Mouse (Mus musculus) gastrocnemius, adult 2 months (tissue): ENCODE data around the gene Ngef. TPM values are rescaled to one million over a fixed set of nuclear protein-coding genes. Genes with fewer than 3 reads are reported as not detected.

Source experiments
- DNase-seq: peaks from one replicate; pipeline ENCODE4 v3.0.0; 2022
- H3K27ac ChIP-seq: fragments of 200-600 bp; 2 replicates; pipeline ENCODE4 v1.8.1; 2022; ENCODE audit warnings: mild to moderate bottlenecking
- H3K4me3 ChIP-seq: fragments of 200-600 bp; 2 replicates; pipeline ENCODE4 v1.8.1; 2022; ENCODE audit warnings: mild to moderate bottlenecking, moderate library complexity
- CTCF ChIP-seq: fragments of 200-600 bp; IDR thresholded peaks from 2 replicates; pipeline ENCODE4 v1.8.1; 2022; ENCODE audit warnings: antibody characterized with exemption, mild to moderate bottlenecking, moderate library complexity
- intact Hi-C: fragments of 180-260 bp; cut with DNase I; formaldehyde crosslinking; loops from one replicate; pipeline ENCODE4 v1.15.1; 2025
- total RNA-seq, 2 experiments: library from RNA; stranded (reverse); gene quantifications; 2 replicates each; pipeline ENCODE4 v1.2.3; 2021

The Ngef gene
- total RNA-seq, 2 experiments from 2014 or later = 0.08 to 0.17 TPM

DNA sequence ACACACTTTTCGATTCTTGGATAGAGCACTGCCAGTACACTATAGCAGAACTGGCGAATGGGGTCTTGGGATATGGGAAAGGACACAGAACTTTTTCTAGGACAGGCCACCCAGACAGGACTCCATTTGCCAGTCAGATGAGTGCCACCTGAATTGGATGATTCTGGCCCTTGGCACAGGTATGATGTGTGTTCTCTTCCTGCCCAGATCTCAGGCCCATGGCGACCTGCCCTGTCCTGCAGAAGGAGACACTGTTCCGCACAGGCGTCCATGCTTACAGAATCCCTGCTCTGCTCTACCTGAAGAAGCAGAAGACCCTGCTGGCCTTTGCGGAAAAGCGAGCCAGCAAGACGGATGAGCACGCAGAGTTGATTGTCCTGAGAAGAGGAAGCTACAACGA, 21.0 kb upstream of the Ngef start:
- intact Hi-C loops = no loop called here
- Histone ChIP-seq H3K4me3 (peak overlapping the region; percentile 39), H3K27ac (peak overlapping the region; percentile 86)
- DNase-seq = no peak
- TF ChIP-seq CTCF = no peak

DNA sequence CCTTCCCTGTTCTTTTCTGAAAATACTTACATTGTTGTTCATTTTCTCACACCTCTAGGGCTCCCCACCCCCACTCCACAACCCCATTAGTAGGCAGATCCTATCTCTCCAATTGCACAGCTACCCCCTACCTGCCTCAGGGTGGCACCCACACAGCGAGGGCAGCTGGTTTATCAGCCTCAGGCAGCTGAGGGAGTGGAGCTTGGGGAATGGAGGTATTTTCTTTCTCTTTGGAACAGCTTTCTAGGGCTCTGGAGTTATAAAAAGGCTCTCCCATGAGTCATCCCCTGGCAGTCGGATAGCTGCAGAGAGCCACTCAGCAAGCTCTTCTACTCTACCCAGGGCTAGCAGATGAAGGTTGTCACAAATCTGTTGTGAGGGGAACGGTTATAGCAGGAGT, 20.6 kb upstream of the Ngef start:
- peak overlapping the region; percentile 86 for H3K27ac ChIP-seq
- peak overlapping the region; percentile 39 for H3K4me3 ChIP-seq
- intact Hi-C loops = no loop called here
- peak; percentile 44 for TF ChIP-seq CTCF
- peak; percentile 75 for DNase-seq

DNA sequence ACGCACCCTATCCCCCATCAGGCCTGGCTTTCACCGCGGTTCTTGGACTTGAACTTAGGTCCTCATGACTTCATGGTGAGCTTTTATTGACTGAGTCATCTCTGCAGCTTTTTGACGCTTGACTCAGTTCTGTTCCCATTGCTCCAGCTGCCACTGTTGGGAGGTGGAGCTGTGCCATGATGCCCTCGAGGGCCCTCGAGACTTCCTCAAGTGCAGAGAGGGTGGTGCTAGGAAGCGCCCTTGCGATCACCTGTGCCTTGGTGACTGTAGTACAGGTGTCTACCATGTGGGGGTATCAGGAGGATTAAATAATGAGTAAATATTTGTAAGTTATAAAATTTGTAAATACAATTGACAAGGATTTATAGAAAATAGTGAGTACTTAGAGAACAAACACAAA, 16.3 kb upstream of the Ngef start:
- intact Hi-C loops = no loop called here
- H3K27ac ChIP-seq = no peak overlapping the region
- H3K4me3 ChIP-seq = no peak overlapping the region
- DNase-seq = no peak
- no peak for TF ChIP-seq CTCF

DNA sequence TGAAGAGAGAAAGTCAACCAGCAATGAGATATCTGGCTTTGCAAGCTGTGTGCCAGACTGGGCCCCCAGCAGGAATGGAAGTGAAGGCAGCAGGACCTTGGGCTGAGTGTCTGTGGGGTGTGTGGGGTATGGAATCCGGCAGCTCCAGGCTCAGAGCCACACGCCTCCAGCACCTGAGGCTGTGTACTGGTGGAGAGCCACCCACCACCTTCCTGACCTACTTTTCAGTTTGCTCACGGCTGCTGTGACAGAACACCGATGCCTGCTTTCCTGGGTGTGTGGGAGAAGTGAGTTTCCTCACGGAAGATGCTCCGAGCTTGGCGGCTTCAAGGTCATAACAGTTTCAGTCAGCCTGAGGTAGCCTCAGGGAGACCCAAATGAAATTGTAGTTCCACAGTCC, 15.5 kb upstream of the Ngef start:
- intact Hi-C loops = no loop called here
- H3K27ac ChIP-seq = no peak overlapping the region
- no peak overlapping the region for H3K4me3 ChIP-seq
- TF ChIP-seq CTCF = no peak
- no peak for DNase-seq

DNA sequence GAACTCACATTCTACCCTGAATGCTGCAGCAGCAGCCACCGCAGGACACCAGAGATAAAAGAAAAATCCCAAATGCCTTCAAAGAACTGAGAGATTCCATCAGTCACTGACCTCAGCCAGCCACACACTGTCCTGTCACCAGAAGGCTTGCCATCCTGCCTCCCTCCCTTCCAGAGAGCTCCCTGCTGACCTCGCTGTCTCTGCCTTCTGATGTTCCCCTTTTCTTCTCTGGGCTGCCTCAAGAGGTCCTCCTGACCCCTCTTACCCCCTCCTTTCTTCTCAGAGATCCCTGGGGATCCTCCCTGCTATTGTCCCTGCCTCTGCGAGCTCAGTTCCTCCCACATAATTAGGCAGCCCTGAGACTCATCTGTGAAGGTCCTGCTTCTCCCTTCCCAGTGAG, 7.2 kb upstream of the Ngef start:
- TF ChIP-seq CTCF = no peak
- no peak overlapping the region for H3K27ac ChIP-seq
- no peak overlapping the region for H3K4me3 ChIP-seq
- no peak for DNase-seq
- intact Hi-C loops = no loop called here

DNA sequence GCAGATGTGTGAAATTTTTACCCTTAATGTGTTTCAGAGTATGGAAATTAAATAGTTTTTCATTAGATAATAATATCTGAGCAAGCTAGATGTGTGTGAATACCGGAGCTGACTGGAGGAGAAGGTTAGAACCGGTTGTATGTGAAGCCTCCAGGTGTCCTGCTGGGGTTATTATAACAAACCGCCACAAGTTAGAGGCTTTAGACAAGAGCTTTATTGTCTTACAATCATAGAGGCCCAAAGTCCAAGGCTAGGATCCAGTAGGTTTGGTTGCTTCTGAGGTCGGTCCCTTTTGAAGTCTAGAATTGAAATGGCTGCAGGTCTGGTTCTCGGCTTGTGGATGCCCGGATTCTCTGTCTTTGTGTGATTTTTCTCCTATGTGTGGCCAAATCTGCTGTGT, 5.3 kb upstream of the Ngef start:
- intact Hi-C loops = no loop called here
- TF ChIP-seq CTCF = no peak
- no peak for DNase-seq

DNA sequence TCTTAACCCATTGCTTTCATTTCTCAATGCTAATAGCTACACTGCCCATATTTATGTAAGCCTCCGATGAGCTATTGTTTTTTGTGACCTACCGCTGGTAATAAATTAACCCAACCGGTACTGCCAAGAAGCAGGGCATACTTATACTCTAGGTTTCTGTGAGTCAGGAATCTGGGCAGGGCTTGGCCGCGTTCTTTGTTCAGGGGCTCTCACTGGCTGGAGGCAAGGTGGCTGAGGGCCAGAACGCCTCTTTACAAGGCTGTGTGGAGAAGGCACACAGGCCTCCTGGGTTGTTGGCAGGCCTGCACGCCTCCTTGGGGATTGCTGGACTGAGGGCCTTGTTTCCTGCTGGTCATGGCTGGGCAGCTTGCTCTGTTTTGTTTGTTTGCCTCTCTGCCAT, 1.1 kb upstream of the Ngef start:
- peak; percentile 45 for DNase-seq
- intact Hi-C loops = no loop called here
- Histone ChIP-seq H3K4me3 (no peak overlapping the region), H3K27ac (no peak overlapping the region)
- TF ChIP-seq CTCF = no peak

More for the DNA sequence above, 5.3 kb upstream of the Ngef start:
- Histone ChIP-seq H3K27ac (no peak overlapping the region), H3K4me3 (no peak overlapping the region)

DNA sequence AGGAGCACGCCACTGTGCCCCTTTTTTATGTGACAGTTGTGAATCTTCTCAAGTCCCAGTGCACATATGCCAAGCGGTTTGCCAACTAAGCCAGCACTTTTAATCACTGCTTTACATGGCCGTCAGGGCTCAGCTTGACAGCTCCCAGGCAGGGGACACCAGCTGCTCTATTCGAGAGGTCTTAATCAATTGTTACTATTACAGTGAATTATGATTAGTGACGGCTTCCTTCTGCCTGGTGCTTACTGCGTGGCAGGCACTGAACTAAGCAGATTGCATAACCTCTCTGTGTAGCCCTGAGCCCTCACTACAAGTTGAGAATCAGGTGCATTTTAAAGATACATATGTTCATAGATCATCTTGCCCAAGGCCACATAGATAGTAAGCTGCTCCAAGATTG, 683 bp upstream of the Ngef start:
- Histone ChIP-seq H3K27ac (no peak overlapping the region), H3K4me3 (no peak overlapping the region)
- no peak for DNase-seq
- TF ChIP-seq CTCF = no peak
- intact Hi-C loops = no loop called here

DNA sequence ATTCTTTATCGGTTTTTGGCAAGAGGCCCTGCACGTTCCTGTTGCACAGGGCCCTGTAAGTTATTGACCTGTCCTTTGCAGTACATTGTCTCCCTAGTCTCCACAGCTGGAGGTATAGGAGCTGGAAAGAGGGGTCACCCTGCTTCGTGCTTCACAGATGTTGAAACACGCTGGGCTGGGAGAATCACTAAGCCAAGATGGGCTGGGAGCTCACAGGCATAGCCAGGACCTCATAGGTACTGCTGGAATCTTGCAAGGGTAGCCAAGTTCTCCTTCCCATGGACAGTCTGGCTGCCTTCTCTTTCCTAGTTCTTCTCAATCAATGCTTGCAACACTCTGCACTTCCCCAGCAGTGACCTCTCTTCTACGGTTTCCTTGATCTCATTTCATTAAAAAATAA, 409 bp downstream of the Ngef start:
- no peak for DNase-seq
- intact Hi-C loops = no loop called here
- Histone ChIP-seq H3K27ac (no peak overlapping the region), H3K4me3 (no peak overlapping the region)
- TF ChIP-seq CTCF = no peak

DNA sequence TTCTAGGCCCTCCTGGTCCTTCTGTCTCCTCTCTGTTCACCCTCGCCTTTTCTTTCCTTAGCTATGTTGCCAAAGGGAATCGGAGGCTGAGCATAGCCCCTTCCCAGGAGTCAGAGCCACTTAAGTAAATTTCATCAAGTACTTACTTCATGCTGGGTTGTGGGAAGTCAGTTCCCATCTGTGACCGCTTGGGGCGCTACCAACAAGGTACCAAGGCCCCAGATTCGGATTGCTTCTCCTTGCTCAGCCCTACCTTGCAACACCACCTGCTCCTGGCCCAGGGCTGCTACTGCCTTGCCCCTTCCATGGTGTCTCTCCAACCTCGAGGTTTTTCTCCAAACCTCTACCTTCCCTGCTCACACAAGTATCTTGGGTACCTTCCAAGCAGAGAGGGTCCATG, 5.3 kb downstream of the Ngef start:
- peak; percentile 57 for TF ChIP-seq CTCF
- Histone ChIP-seq H3K27ac (no peak overlapping the region), H3K4me3 (no peak overlapping the region)
- no peak for DNase-seq
- intact Hi-C loops = no loop called here

DNA sequence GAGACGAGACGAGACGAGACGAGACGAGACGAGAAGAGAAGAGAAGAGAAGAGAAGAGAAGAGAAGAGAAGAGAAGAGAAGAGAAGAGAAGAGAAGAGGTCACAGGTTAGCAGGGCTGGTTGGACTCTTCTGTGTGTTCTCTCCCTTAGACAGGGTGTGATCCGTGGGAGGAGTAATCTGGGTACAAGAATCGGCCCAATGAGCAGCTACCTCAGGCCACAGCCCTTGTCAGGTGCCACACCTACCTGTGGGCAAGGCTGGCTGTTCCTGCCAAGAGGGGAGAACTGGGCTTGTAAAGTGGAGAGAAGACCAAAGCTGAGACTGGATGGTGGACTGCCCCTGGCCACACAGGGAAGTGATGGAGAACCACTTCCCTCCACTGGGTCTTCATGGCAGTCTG, 7.9 kb downstream of the Ngef start:
- intact Hi-C loops = no loop called here
- H3K4me3 ChIP-seq = no peak overlapping the region
- TF ChIP-seq CTCF = no peak
- no peak for DNase-seq
- no peak overlapping the region for H3K27ac ChIP-seq

DNA sequence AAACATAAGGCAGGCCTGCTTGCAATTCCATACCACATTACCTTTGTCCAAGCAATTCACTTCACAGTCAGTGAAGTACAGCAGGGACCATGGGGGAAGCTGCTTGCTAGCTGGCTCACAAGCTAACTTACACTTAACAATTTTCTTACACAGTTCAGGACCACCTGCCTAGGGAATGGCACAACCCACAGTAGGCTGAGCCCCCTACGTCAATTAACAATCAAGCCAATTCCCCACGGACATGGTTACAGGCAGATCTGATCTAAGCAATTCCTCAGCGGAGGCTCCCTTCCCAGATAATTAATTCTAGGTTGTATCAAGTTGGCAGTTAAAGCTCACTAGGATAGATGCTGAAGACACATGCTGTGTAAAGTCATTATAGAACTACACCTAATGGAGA, 10.7 kb downstream of the Ngef start:
- intact Hi-C loops = no loop called here
- no peak for TF ChIP-seq CTCF
- Histone ChIP-seq H3K4me3 (no peak overlapping the region), H3K27ac (no peak overlapping the region)
- no peak for DNase-seq

DNA sequence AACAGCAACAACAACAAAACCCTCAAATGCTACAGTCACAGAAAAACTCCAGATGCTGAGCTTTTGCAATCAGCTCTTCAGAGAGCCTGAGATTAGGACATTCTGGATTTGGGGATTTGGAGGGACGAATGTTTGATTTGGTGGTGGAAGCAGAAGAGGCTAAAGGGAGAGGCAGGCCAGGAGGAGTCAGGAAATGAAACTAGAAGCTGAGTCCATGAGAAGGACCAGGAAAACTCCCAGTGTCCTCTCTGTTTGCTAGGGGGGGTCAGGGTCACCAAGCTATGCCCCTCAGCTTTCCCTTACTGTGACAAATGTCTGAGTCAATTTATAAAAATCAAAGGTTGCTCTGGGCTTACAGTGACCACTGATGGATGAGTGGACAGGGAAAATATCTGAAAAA, 20.1 kb downstream of the Ngef start:
- no peak overlapping the region for H3K27ac ChIP-seq
- H3K4me3 ChIP-seq = no peak overlapping the region
- DNase-seq = no peak
- intact Hi-C loops = no loop called here
- TF ChIP-seq CTCF = no peak

DNA sequence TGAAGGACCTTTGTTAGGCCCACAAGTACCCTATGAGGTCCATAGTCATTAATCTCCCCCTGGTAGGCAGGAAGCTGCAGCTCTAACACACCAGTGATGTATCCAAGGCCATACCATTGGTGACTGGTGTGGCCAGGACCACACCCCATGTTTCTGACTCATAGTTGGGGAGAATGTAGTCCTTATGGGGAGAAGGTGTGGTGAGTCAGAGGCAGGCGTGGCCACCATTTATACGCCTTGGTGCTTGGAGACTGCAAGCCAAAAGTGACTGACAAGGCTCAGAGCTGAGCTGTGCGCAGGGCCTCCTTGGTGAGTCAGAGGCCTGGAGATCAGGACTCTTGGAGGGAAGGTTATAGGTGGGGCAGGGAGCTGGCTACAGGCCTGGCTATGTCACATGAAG, 22.7 kb downstream of the Ngef start:
- DNase-seq = no peak
- no peak for TF ChIP-seq CTCF
- H3K4me3 ChIP-seq = no peak overlapping the region
- intact Hi-C loops = no loop called here
- H3K27ac ChIP-seq = no peak overlapping the region

DNA sequence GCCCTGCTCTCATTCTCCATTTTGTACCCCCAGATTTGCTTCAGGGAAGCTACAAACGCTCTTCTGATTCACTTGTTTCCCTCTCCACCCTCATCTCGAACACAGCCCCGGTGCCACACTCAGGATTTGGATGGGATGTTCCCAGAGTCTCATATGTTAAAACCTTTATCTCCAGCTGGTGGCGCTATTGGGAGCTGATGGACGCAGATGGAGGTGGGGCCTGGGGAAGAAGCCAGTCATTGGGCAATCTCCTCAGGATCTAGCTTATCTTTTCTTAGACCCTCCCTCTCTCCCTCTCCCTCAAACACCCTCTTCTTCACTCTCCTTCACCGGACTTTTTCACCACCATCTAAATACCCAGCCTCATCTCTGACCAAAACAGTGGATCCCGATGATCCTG, 32.1 kb downstream of the Ngef start:
- intact Hi-C loops = loop anchor here (1.0 to 2.0 kb wide), 2 partner anchors 67 to 180 kb away; no protein-coding TSS in a partner anchor
- peak overlapping the region; percentile 17; the same call in 1 of the 2 replicates for H3K4me3 ChIP-seq
- no peak overlapping the region for H3K27ac ChIP-seq
- peak; percentile 57 for DNase-seq
- TF ChIP-seq CTCF = peak; percentile 63
